Mouse (Mus musculus): ENCODE results near the gene Fndc10. TPM values are rescaled to one million over a fixed set of nuclear protein-coding genes. Genes with fewer than 3 reads are reported as not detected.
"Not testable (repeated sequence)": the region's sequence is repeated elsewhere in the genome, so short reads cannot be mapped to it uniquely, and the experiment has no call there.

The Fndc10 gene
- polyA plus RNA-seq, 1 experiment from 2014 or later: 0.78 TPM

- H3K27me3 ChIP-seq (ENCODE audit: insufficient read depth, poor library complexity, severe bottlenecking): no peaks in the 10 kb centered on the region
- no peaks in the 10 kb centered on the region for H3K9me3 ChIP-seq
- no peak overlapping the region for H3K27ac ChIP-seq
- H3K4me3 ChIP-seq: no peak overlapping the region
- peaks cover 51% of the 10 kb centered on the region for H3K36me3 ChIP-seq
- WGBS: 77% methylated on average over 2 of the region's 2 CpGs
- no peaks in the 10 kb centered on the region for H3K4me1 ChIP-seq
- DNase-seq (ENCODE audit: low spot score): no peak
Measured at GRCm38 (mm10) chr4:155727993-155728392, 33.9 kb downstream of the Fndc10 start.

- H3K36me3 ChIP-seq: peaks cover 40% of the 10 kb centered on the region
- H3K4me3 ChIP-seq: no peak overlapping the region
- no peak overlapping the region for H3K27ac ChIP-seq
- H3K4me1 ChIP-seq: peaks cover 27% of the 10 kb centered on the region
- H3K9me3 ChIP-seq: no peaks in the 10 kb centered on the region
- 86% methylated on average over 10 of the region's 10 CpGs for WGBS
- no peak for DNase-seq (ENCODE audit: low spot score)
- H3K27me3 ChIP-seq (ENCODE audit: insufficient read depth, poor library complexity, severe bottlenecking): no peaks in the 10 kb centered on the region
Measured at GRCm38 (mm10) chr4:155733267-155733666, 39.1 kb downstream of the Fndc10 start.

- WGBS: under 1% methylated on average over 33 of the region's 35 CpGs
- H3K27me3 ChIP-seq (ENCODE audit: insufficient read depth, poor library complexity, severe bottlenecking): no peaks in the 10 kb centered on the region
Measured at GRCm38 (mm10) chr4:155734350-155734941, 40.3 kb downstream of the Fndc10 start, which contains the start of gene Tmem240. TSS of gene Tmem240 (plus strand) at chr4:155734800.

GRCm38 (mm10) chr4:155734951-155735702 is 41.0 kb downstream of the Fndc10 start:
- peaks cover 29% of the 10 kb centered on the region for H3K4me1 ChIP-seq
- peak overlapping the region; percentile 93 for H3K27ac ChIP-seq
- 1% methylated on average over 78 of the region's 79 CpGs for WGBS
- H3K27me3 ChIP-seq (ENCODE audit: insufficient read depth, poor library complexity, severe bottlenecking): no peaks in the 10 kb centered on the region
- peak overlapping the region; percentile 85 for H3K4me3 ChIP-seq
- H3K9me3 ChIP-seq: no peaks in the 10 kb centered on the region
- peak; percentile 80 for DNase-seq (ENCODE audit: low spot score)
- peaks cover 50% of the 10 kb centered on the region for H3K36me3 ChIP-seq

More at GRCm38 (mm10) chr4:155734350-155734941, 40.3 kb downstream of the Fndc10 start, which contains the start of gene Tmem240:
- Histone ChIP-seq H3K36me3 (peaks cover 43% of the 10 kb centered on the region), H3K27ac (peak within 1 kb of the TSS; percentile 93), H3K4me3 (peak within 1 kb of the TSS; percentile 85), H3K4me1 (peaks cover 29% of the 10 kb centered on the region), H3K9me3 (no peaks in the 10 kb centered on the region)
- DNase-seq (ENCODE audit: low spot score): peak; percentile 96

- H3K4me1 ChIP-seq: peaks cover 29% of the 10 kb centered on the region
- peaks cover 53% of the 10 kb centered on the region for H3K36me3 ChIP-seq
- no peaks in the 10 kb centered on the region for H3K27me3 ChIP-seq (ENCODE audit: insufficient read depth, poor library complexity, severe bottlenecking)
- 71% methylated on average over 5 of the region's 5 CpGs for WGBS
- DNase-seq (ENCODE audit: low spot score): peak; percentile 72
- peak overlapping the region; percentile 93 for H3K27ac ChIP-seq
- no peaks in the 10 kb centered on the region for H3K9me3 ChIP-seq
- H3K4me3 ChIP-seq: peak overlapping the region; percentile 85
Measured at GRCm38 (mm10) chr4:155735788-155736187, 41.6 kb downstream of the Fndc10 start.

- no peak overlapping the region for H3K4me3 ChIP-seq
Measured at GRCm38 (mm10) chr4:155736421-155736820, 42.3 kb downstream of the Fndc10 start.

GRCm38 (mm10) chr4:155738262-155738661 is 44.1 kb downstream of the Fndc10 start:
- WGBS: 52% methylated on average over 8 of the region's 8 CpGs
- peaks cover 29% of the 10 kb centered on the region for H3K4me1 ChIP-seq

More at GRCm38 (mm10) chr4:155736421-155736820, 42.3 kb downstream of the Fndc10 start:
- H3K36me3 ChIP-seq: peaks cover 55% of the 10 kb centered on the region
- H3K9me3 ChIP-seq: no peaks in the 10 kb centered on the region
- peaks cover 29% of the 10 kb centered on the region for H3K4me1 ChIP-seq
- no peaks in the 10 kb centered on the region for H3K27me3 ChIP-seq (ENCODE audit: insufficient read depth, poor library complexity, severe bottlenecking)
- WGBS: 89% methylated on average over 5 of the region's 5 CpGs
- no peak overlapping the region for H3K27ac ChIP-seq
- no peak for DNase-seq (ENCODE audit: low spot score)

GRCm38 (mm10) chr4:155739152-155739551 is 45.0 kb downstream of the Fndc10 start:
- no peak for DNase-seq (ENCODE audit: low spot score)
- H3K9me3 ChIP-seq: no peaks in the 10 kb centered on the region
- no peak overlapping the region for H3K4me3 ChIP-seq
- 72% methylated on average over 6 of the region's 6 CpGs for WGBS
- H3K27ac ChIP-seq: no peak overlapping the region
- H3K36me3 ChIP-seq: peaks cover 63% of the 10 kb centered on the region
- H3K27me3 ChIP-seq (ENCODE audit: insufficient read depth, poor library complexity, severe bottlenecking): no peaks in the 10 kb centered on the region
- H3K4me1 ChIP-seq: peaks cover 23% of the 10 kb centered on the region

More at GRCm38 (mm10) chr4:155738262-155738661, 44.1 kb downstream of the Fndc10 start:
- H3K27ac ChIP-seq: no peak overlapping the region
- no peaks in the 10 kb centered on the region for H3K9me3 ChIP-seq
- H3K27me3 ChIP-seq (ENCODE audit: insufficient read depth, poor library complexity, severe bottlenecking): no peaks in the 10 kb centered on the region
- no peak overlapping the region for H3K4me3 ChIP-seq
- peaks cover 56% of the 10 kb centered on the region for H3K36me3 ChIP-seq
- no peak for DNase-seq (ENCODE audit: low spot score)

- Histone ChIP-seq H3K9me3 (no peaks in the 10 kb centered on the region), H3K4me3 (no peak overlapping the region), H3K4me1 (peaks cover 20% of the 10 kb centered on the region), H3K36me3 (peaks cover 71% of the 10 kb centered on the region), H3K27ac (no peak overlapping the region), H3K27me3 (ENCODE audit: insufficient read depth, poor library complexity, severe bottlenecking) (no peaks in the 10 kb centered on the region)
- DNase-seq (ENCODE audit: low spot score): no peak
- WGBS: 85% methylated on average over 37 of the region's 37 CpGs
Measured at GRCm38 (mm10) chr4:155739741-155740636, 45.8 kb downstream of the Fndc10 start.

GRCm38 (mm10) chr4:155740681-155741080 is 46.5 kb downstream of the Fndc10 start:
- H3K27me3 ChIP-seq (ENCODE audit: insufficient read depth, poor library complexity, severe bottlenecking); H3K4me3 ChIP-seq; DNase-seq (ENCODE audit: low spot score); H3K27ac ChIP-seq; H3K9me3 ChIP-seq: not testable (repeated sequence)
- WGBS: 89% methylated on average over 10 of the region's 10 CpGs
- H3K36me3 ChIP-seq: peaks cover 78% of the 10 kb centered on the region
- H3K4me1 ChIP-seq: peaks cover 14% of the 10 kb centered on the region

- H3K27ac ChIP-seq: no peak overlapping the region
- no peak for DNase-seq (ENCODE audit: low spot score)
- no peak overlapping the region for H3K4me3 ChIP-seq
- H3K4me1 ChIP-seq: peaks cover 9% of the 10 kb centered on the region
- peaks cover 89% of the 10 kb centered on the region for H3K36me3 ChIP-seq
- H3K27me3 ChIP-seq (ENCODE audit: insufficient read depth, poor library complexity, severe bottlenecking): no peaks in the 10 kb centered on the region
- 90% methylated on average over 5 of the region's 5 CpGs for WGBS
- H3K9me3 ChIP-seq: no peaks in the 10 kb centered on the region
Measured at GRCm38 (mm10) chr4:155742684-155743083, 48.5 kb downstream of the Fndc10 start.

- H3K27ac ChIP-seq: no peak overlapping the region
- H3K4me1 ChIP-seq: no peaks in the 10 kb centered on the region
- DNase-seq (ENCODE audit: low spot score): no peak
- 93% methylated on average over 8 of the region's 8 CpGs for WGBS
- peaks cover 99% of the 10 kb centered on the region for H3K36me3 ChIP-seq
- H3K4me3 ChIP-seq: no peak overlapping the region
- no peaks in the 10 kb centered on the region for H3K27me3 ChIP-seq (ENCODE audit: insufficient read depth, poor library complexity, severe bottlenecking)
- no peaks in the 10 kb centered on the region for H3K9me3 ChIP-seq
Measured at GRCm38 (mm10) chr4:155744474-155744873, 50.3 kb downstream of the Fndc10 start.
